Mouse (Mus musculus) embryonic fibroblast, embryonic 13.5 days (primary cell): ENCODE data around the gene Col5a2. TPM values are rescaled to one million over a fixed set of nuclear protein-coding genes. Genes with fewer than 3 reads are reported as not detected.
A peak's percentile ranks its signal among the peaks of the same experiment; 100 is the strongest.

ENCODE experiments used
- H3K27ac ChIP-seq: 2 replicates; pipeline ENCODE4 v1.5.1; 2012; ENCODE audit warnings: low read length, control low read depth, inconsistent platforms; ENCODE audit not compliant: insufficient read depth
- H3K4me1 ChIP-seq: 2 replicates; pipeline ENCODE4 v1.6.1; 2011; ENCODE audit warnings: low read length; ENCODE audit not compliant: control insufficient read depth, insufficient read depth
- H3K4me3 ChIP-seq: 2 replicates; pipeline ENCODE4 v1.5.1; 2011; ENCODE audit warnings: mild to moderate bottlenecking, control low read depth, low read length; ENCODE audit not compliant: insufficient read depth
- CTCF ChIP-seq: IDR thresholded peaks from 2 replicates; pipeline ENCODE4 v1.5.1; 2011; ENCODE audit warnings: mild to moderate bottlenecking, control low read depth, low read length, moderate library complexity, borderline replicate concordance; ENCODE audit not compliant: insufficient read depth
- POLR2A ChIP-seq: IDR thresholded peaks from 2 replicates; pipeline ENCODE4 v1.6.1; 2011; ENCODE audit warnings: low read depth, mild to moderate bottlenecking, control low read depth, low read length, moderate library complexity
- polyA plus RNA-seq: library from polyadenylated mRNA; stranded (reverse); fragments of >200 nt; gene quantifications from 2 replicates; pipeline ENCODE4 v1.2.4, GENCODE M21; 2011; ENCODE audit warnings: low read depth; ENCODE audit not compliant: missing spikeins, insufficient read length

Gene Col5a2
- polyA plus RNA-seq, 1 experiment = 998 TPM

GRCm38 (mm10) chr1:45363274-45363673 lies 139.8 kb downstream of the Col5a2 start:
- Histone ChIP-seq H3K4me1 (peaks cover 4% of the 10 kb centered on the region; the same call in 1 of the 2 replicates), H3K27ac (no peak overlapping the region), H3K4me3 (no peak overlapping the region)
- TF ChIP-seq CTCF (no peak), POLR2A (no peak)

DNA sequence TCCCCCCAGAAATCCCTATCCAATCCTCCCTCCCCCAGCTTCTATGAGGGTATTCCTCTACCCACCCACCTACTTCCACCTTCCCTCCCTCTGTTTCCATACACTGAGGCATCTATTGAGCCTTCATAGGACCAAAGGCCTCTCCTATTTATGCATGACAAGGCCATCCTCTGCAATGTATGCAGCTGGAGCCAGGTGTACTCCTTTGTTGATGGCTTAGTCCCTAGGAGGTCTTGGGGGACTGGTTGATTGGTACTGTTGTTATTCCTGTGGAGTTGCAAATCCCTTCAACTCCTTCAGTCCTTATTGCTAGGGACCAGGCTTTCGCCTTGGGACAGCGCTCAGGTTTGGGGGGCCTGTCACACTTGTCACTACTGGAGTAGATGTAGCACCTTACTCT lies 143.4 kb downstream of the Col5a2 start:
- Histone ChIP-seq H3K4me1 (peaks cover 13% of the 10 kb centered on the region), H3K27ac (no peak overlapping the region; the same call in 1 of the 2 replicates), H3K4me3 (no peak overlapping the region)
- TF ChIP-seq CTCF (no peak), POLR2A (no peak)

DNA sequence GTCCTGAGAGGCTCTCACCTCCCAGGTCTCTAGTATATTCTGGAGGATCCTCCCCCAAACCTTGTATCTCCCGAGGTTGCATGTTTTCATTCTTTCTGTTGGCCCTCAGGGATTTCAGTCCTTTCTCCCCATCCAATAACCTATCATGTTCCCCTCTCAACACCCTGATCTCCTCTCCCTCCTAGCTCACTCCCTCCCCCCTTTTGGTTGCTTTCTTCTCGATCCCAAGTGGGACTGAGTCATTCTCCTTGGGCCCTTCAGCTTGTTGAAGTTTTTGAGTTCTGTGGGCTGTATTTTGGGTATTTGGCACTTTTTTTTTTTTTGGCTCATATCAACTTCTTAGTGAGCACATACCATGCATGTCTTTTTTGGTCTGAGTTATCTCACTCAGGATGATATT lies 143.9 kb downstream of the Col5a2 start:
- H3K27ac ChIP-seq = peak overlapping the region; percentile 99
- H3K4me1 ChIP-seq = peaks cover 13% of the 10 kb centered on the region
- no peak overlapping the region for H3K4me3 ChIP-seq
- TF ChIP-seq POLR2A = no peak
- TF ChIP-seq CTCF = no peak

DNA sequence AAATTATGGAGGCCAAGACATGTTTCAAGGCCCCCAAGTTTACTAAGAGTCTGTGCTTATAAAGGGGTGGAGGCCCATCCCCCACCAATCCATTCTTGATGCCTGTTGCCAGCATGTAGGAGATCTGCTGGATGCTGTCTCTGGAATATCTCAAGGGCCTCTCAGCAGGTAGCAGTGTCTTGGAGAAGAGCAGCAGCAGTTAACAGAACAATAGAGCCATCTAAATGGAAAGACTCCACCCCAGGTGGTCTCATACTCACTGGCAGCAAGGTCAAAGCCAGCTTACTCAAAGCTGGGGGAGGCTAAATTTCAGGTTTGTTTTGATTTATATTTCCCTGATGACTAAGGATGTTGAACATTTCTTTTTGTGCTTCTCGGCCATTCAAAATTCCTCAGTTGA lies 145.1 kb downstream of the Col5a2 start:
- peak overlapping the region; percentile 99 for H3K27ac ChIP-seq
- TF ChIP-seq POLR2A (no peak), CTCF (no peak)
- no peak overlapping the region for H3K4me3 ChIP-seq

GRCm38 (mm10) chr1:45355944-45356343 lies 147.1 kb downstream of the Col5a2 start:
- Histone ChIP-seq H3K4me3 (no peak overlapping the region), H3K27ac (peak overlapping the region; percentile 99), H3K4me1 (peaks cover 13% of the 10 kb centered on the region)
- no peak for TF ChIP-seq CTCF
- no peak for TF ChIP-seq POLR2A

More for the DNA sequence above, 145.1 kb downstream of the Col5a2 start:
- peaks cover 13% of the 10 kb centered on the region for H3K4me1 ChIP-seq

GRCm38 (mm10) chr1:45329149-45329548 lies 173.9 kb downstream of the Col5a2 start:
- Histone ChIP-seq H3K27ac (no peak overlapping the region), H3K4me3 (no peak overlapping the region), H3K4me1 (no peaks in the 10 kb centered on the region)
- TF ChIP-seq POLR2A (no peak), CTCF (no peak)

Other genes starting within 250 kb of the Col5a2 start
- 1,952 and 4,064 TPM in 2 replicates for gene Col3a1, start 191.7 kb downstream of the Col5a2 start, polyA plus RNA-seq